Comparison of ENCODE assay signal across 8 mouse cellular contexts in genomic region chr13:89334494-89334893, GRCm38 (mm10).
DNase-seq lines count a peak whose midpoint lies in the region; ATAC-seq lines count a peak whose summit lies in the region.
"Had no signal": no experiment of that assay in that cellular context is flagged by ENCODE, and none has a peak within 500 bp of the region (broad histone marks: within the 10 kb centered on the region; RNA-seq: fewer than 3 reads in every experiment).

No protein-coding gene starts in this region.

- H3K4me3 ChIP-seq in forebrain, embryonic 13.5 days, result no peak overlapping the region
- H3K4me3 ChIP-seq in midbrain, embryonic 13.5 days (replicated peaks), result no peak overlapping the region
- H3K4me3 ChIP-seq in heart, embryonic 11.5 days (ENCODE audit: low read depth, low read length), result no peak overlapping the region
- H3K4me3 ChIP-seq: liver, embryonic 15.5 days had no signal

- no peaks in the 10 kb centered on the region for H3K27me3 ChIP-seq in forebrain, embryonic 13.5 days
- no peaks in the 10 kb centered on the region for H3K27me3 ChIP-seq in midbrain, embryonic 13.5 days
- H3K27me3 ChIP-seq in heart, embryonic 11.5 days (ENCODE audit: control insufficient read depth, insufficient read depth, low read length), result no peaks in the 10 kb centered on the region
- H3K27me3 ChIP-seq: liver, embryonic 15.5 days had no signal

- peak; percentile 13 for DNase-seq in left cerebral cortex, postnatal 4 days
- no peak for DNase-seq in left cerebral cortex, adult 9 months (ENCODE audit: low spot score in 2 of 2)
- DNase-seq in brain, adult 2 months (ENCODE audit: low read depth, low spot score), result peak; percentile 59
- no peak for DNase-seq in urinary bladder, postnatal 36 days (ENCODE audit: low spot score in 2 of 2)

- no peak overlapping the region for H3K27ac ChIP-seq in forebrain, embryonic 13.5 days
- H3K27ac ChIP-seq in midbrain, embryonic 13.5 days, result no peak overlapping the region
- H3K27ac ChIP-seq in heart, embryonic 11.5 days (ENCODE audit: low read depth, low read length), result no peak overlapping the region
- H3K27ac ChIP-seq: liver, embryonic 15.5 days had no signal

- H3K9me3 ChIP-seq in forebrain, embryonic 13.5 days (replicated peaks), result no peaks in the 10 kb centered on the region
- H3K9me3 ChIP-seq in midbrain, embryonic 13.5 days, result no peaks in the 10 kb centered on the region
- H3K9me3 ChIP-seq in heart, embryonic 11.5 days (replicated peaks; ENCODE audit: control insufficient read depth, low read length), result no peaks in the 10 kb centered on the region
- H3K9me3 ChIP-seq: liver, embryonic 15.5 days had no signal

- intact Hi-C loops in left cerebral cortex, postnatal 4 days (cut with DNase I), result no loop called here

- peak; percentile 70; the same call in 1 of the 2 replicates for ATAC-seq in forebrain, embryonic 13.5 days
- ATAC-seq in midbrain, embryonic 13.5 days, result peak; percentile 60; the same call in 1 of the 2 replicates
- ATAC-seq in heart, embryonic 11.5 days (replicated peaks; ENCODE audit: insufficient number of reproducible peaks, low FRiP score, low TSS enrichment), result no peak

- H3K4me1 ChIP-seq in forebrain, embryonic 13.5 days, result peaks cover 5% of the 10 kb centered on the region; the same call in 1 of the 2 replicates
- 0 out of 2 replicates have a peak, but pooled peaks cover 2% of the 10 kb centered on the region for H3K4me1 ChIP-seq in midbrain, embryonic 13.5 days (replicated peaks)
- peaks cover 4% of the 10 kb centered on the region for H3K4me1 ChIP-seq in heart, embryonic 11.5 days (ENCODE audit: control insufficient read depth, insufficient read depth, low read length)
- H3K4me1 ChIP-seq: liver, embryonic 15.5 days had no signal

- H3K4me2 ChIP-seq in forebrain, embryonic 13.5 days, result no peak overlapping the region
- H3K4me2 ChIP-seq in midbrain, embryonic 13.5 days (replicated peaks), result no peak overlapping the region
- H3K4me2 ChIP-seq in heart, embryonic 11.5 days, result no peak overlapping the region
- H3K4me2 ChIP-seq: liver, embryonic 15.5 days had no signal

- H3K36me3 ChIP-seq in forebrain, embryonic 13.5 days (ENCODE audit: poor library complexity, severe bottlenecking), result no peaks in the 10 kb centered on the region
- no peaks in the 10 kb centered on the region for H3K36me3 ChIP-seq in midbrain, embryonic 13.5 days
- H3K36me3 ChIP-seq in heart, embryonic 11.5 days (ENCODE audit: control insufficient read depth, insufficient read depth, low read length), result no peaks in the 10 kb centered on the region
- H3K36me3 ChIP-seq: liver, embryonic 15.5 days had no signal

- 58% methylated on average over 1 of the region's 1 CpGs for WGBS in forebrain, embryonic 13.5 days
- 39% methylated on average over 1 of the region's 1 CpGs for whole genome bisulfite sequencing in midbrain, embryonic 13.5 days
- 34% methylated on average over 1 of the region's 1 CpGs for WGBS in heart, embryonic 11.5 days (ENCODE audit: insufficient replicate concordance)

- H3K9ac ChIP-seq in forebrain, embryonic 13.5 days, result no peak overlapping the region
- no peak overlapping the region for H3K9ac ChIP-seq in midbrain, embryonic 13.5 days (replicated peaks)
- H3K9ac ChIP-seq in heart, embryonic 11.5 days (ENCODE audit: low read depth, low read length), result no peak overlapping the region
- H3K9ac ChIP-seq: liver, embryonic 15.5 days had no signal

Comparison
In these comparisons a context has a peak if more than half of its experiments do, and no peak if none do; other contexts are left out.
1. DNase-seq: peak in left cerebral cortex, postnatal 4 days (single experiment) and brain, adult 2 months (single experiment); none in left cerebral cortex, adult 9 months (0 of 2) and urinary bladder, postnatal 36 days (0 of 2).